Mouse (Mus musculus): Measurements from ENCODE around the gene Cdh1.

DNA sequence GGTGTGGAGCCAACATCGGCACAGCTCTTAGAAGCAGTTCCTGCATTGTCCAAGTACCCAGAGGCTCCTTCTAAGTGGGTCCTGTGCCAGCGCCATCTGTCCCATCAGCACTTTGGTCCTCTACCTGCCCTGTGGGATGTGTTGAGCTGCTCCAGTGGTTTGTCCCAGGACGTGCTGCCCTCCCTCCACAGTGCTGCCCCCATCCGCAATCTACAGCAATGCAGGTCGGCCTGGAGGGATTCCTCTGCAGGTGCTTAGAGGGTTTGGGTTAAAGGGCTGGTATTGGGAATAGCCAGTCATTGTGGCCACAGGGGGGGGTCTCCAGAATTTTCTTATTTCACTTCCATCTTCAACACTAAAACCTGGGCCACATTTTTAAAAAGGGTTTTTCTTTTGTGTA, 28.8 kb downstream of the Cdh1 start:
- TF ChIP-seq CTCF (IDR thresholded peaks at IDR 0.05; ENCODE audit: low read depth, low read length) = peak; percentile 34
- no peak for TF ChIP-seq POLR2A (IDR thresholded peaks at IDR 0.05; ENCODE audit: insufficient read depth, low read length)

Data from ES-Bruce4 (cell line).